Mouse (Mus musculus): ENCODE results near the gene Col27a1.

Gene Col27a1

DNA sequence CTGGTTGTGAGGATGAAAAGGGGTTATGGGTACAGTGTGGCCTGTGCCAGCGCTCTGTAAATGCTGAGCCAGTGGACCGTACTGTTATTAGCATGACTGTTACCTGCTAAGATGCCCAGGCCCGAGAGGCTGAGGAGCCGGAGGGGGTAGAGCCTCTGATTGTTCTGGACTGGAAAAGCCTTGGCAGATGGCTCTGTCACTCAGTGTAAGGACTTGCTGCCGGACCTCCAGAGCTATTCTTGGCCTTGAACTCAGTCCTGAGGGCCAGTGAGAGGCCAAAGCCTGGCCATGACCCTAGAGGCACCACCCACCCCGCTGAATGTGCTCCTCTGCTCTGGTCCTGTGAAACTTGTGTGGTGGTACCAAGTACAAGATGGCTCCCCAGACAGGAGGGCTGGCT lies 52.5 kb downstream of the Col27a1 start:
- no peak for DNase-seq

DNA sequence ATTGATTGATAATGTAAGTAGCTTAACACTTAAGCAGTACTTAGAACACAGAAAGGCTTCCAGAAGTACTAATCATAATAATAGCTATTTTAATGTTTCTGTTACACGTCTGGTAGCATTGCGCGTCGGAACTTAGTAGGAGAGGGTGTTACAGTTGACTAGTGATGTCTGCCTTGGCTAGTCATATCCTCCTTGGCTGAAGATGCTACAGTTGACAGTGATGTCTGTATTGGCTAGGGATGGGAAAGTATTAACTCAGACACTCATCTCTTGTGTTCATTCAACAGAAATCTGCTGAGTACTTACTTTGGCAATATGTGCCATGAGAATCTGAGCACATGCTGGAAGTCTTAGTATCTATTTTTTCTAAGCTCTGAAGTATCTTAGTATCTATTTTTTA lies 53.3 kb downstream of the Col27a1 start:
- no peak for DNase-seq

GRCm38 (mm10) chr4:63267586-63267985 lies 53.8 kb downstream of the Col27a1 start:
- DNase-seq, result no peak

DNA sequence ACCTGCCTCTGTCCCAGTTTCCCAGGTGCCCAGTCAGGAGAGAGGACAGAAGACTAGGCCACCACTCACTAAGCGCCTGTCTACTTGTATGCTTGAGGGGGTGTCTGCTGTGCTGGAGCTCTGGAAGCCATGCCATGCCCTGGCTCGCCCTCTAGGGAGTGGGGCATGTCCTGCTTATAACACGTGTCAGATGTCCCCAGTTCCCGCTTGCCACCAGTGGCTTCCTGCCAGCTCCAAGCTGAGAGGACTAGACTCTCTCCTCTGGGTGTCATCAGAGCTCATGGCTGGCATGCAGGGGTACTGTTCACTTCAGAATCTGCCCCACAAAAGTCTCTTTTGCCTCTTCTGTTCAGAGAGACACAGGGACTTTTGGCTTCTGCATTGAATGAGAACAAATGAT lies 55.0 kb downstream of the Col27a1 start:
- no peak for DNase-seq

GRCm38 (mm10) chr4:63274516-63274915 lies 60.7 kb downstream of the Col27a1 start:
- DNase-seq, result no peak

- peak; percentile 57 for DNase-seq
Measured at GRCm38 (mm10) chr4:63275251-63275650, 61.4 kb downstream of the Col27a1 start.

- DNase-seq, result no peak
Measured at GRCm38 (mm10) chr4:63276571-63276970, 62.8 kb downstream of the Col27a1 start.

GRCm38 (mm10) chr4:63278821-63279220 lies 65.0 kb downstream of the Col27a1 start:
- peak; percentile 49 for DNase-seq

- DNase-seq, result no peak
Measured at GRCm38 (mm10) chr4:63281694-63282093, 67.9 kb downstream of the Col27a1 start.

GRCm38 (mm10) chr4:63283319-63283718 lies 69.5 kb downstream of the Col27a1 start:
- DNase-seq, result no peak

GRCm38 (mm10) chr4:63286034-63286433 lies 72.2 kb downstream of the Col27a1 start:
- DNase-seq, result no peak

DNA sequence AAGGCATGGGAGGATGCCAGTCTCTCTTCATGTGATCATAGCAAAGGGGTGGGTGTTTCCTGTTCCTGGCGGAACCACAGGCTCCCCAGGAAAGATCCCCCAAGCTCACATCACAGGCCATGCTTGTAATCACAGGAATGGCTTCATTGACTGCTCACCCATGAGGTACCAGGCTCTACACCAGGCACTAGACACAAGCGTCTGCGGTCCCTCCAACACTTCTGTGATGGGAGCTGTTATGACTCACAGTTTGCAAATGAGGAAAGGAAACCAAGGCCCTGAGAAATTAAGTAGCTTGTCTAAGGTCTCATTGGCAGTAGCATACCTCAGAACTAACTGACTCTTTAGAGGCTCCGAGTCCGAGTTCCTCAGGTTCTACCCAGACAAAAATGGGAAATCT lies 74.7 kb downstream of the Col27a1 start:
- no peak for DNase-seq

DNA sequence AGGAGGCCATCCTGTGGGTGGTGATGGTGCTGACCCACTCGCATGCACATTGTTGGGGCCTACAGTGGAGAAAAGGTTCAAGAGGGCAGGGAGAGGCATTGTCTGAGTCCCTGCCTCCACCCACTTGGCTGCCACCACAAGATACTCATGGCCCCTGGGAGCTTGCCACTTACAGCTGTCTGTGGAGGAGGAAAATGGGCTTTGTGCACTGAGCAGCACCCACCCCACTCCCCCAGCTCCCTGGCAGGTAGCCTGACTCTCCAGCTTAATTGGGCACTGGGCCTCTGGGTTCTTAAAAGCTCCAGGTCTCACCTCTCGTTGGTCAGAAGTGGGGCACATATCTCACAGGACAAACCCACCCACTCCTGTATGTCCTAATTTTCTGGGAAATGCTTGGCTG lies 76.3 kb downstream of the Col27a1 start:
- DNase-seq, result peak; percentile 22

- peak; percentile 74 for DNase-seq
Measured at GRCm38 (mm10) chr4:63291075-63291474, 77.3 kb downstream of the Col27a1 start.

- DNase-seq, result no peak
Measured at GRCm38 (mm10) chr4:63291658-63292057, 77.9 kb downstream of the Col27a1 start.

- no peak for DNase-seq
Measured at GRCm38 (mm10) chr4:63295641-63296040, 81.8 kb downstream of the Col27a1 start.

GRCm38 (mm10) chr4:63296263-63296662 lies 82.5 kb downstream of the Col27a1 start:
- no peak for DNase-seq

- DNase-seq, result no peak
Measured at GRCm38 (mm10) chr4:63296876-63297275, 83.1 kb downstream of the Col27a1 start.

DNA sequence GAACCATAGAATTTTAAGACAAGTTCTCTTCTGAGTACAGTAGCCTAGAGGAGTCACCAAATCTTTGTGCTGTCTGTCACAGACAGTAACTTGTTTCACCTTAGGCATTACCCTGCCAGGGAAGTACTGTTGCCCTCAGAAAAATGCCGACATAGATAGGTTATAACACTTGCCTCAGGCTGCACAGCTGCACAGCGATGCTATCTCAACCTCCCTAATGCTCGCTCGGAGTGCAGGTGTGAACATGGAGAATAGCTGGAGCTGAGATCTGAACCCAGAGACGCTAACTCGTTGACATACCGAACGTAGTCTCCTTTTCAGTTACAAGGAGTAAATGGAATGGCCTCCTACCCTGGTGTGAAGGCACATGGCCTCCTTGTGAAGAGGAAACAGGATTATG lies 84.4 kb downstream of the Col27a1 start:
- DNase-seq, result no peak

- no peak for DNase-seq
Measured at GRCm38 (mm10) chr4:63302641-63303040, 88.8 kb downstream of the Col27a1 start.

DNA sequence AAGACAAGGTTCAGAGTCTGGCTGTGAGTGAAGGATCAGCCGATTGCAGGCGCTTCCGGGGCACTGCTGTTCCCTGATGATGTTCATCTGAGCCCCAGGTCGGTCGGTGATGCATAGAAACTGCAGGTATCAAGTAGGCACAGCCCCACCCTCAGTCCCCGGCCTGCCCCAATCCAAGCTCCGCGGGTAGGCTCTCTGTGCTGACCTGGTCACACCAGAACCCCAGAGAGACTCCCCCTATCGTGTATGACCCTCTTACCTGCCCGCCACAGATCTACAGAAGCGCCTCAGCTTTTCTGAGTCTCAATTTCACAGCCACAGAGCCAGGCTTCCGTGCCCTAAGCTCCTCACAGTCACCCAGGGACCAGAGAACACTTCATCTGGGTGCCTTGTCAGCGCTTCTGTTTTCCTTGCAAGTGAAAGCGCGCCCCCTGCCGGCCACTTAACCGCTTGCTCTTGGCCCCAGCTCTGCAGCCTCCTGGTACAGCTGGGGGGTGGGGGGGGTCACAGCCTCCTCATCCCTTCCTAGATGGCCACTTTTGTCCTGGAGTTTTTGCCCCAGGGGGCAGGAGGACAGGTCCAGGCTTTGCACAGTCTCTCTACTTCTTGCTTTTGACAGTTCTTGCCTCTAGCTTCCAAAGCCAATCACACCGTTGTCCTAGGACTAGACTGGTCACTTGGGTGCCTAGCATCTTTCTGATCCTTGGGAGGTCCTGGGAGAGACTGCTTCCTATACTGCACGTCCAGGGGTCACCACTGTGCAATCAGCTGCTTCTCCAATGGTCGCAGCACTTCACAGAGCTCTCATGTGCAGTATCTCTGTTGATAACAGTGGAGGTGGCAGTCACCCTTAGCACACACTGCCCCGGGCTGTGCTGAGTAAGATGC lies 93.6 kb downstream of the Col27a1 start:
- DNase-seq, result peak; percentile 93

GRCm38 (mm10) chr4:63308316-63308715 lies 94.5 kb downstream of the Col27a1 start:
- no peak for DNase-seq

DNA sequence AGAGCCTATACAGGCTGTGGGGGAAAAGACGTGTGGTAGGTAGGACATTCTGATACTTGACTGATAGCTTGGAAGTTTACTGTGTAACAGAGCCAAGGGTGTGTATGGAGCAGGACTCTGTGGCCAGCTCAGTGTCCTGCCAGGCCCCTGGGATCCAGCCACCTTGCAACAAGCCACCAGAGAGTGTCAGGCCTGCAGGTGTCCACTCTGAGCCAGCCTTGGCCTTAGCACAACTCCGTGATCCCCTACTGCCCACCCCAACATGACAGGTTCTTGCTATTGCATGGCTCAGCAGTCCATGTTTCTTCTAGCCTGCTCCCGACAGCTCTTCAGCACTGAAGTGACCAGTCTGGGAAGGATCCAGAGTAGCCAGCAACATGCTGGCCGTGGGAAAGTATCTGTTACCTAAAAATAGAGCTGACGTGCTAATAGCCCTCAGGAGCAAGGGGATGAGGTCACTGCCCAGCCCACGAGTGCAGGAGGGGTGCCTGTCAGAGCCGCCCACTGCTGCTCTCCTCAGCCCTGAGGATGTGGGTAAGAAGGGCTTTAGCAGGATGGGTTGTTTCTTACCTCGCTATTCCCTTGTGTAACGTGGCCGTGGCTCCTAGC lies 96.5 kb downstream of the Col27a1 start:
- DNase-seq, result peak; percentile 53

- no peak for DNase-seq
Measured at GRCm38 (mm10) chr4:63311426-63311825, 97.6 kb downstream of the Col27a1 start.
